Mouse (Mus musculus) adrenal gland (tissue): ENCODE measurements at regions not wholly inside any gene's neighbourhood (a gene's known extent, or its start where the extent isn't known, plus 50 kb on each side); places are given as distances from the start of the nearest gene placed in this dataset.

Experiments
- intact Hi-C: fragments of 180-260 bp; cut with DNase I; formaldehyde crosslinking; loops from one replicate; pipeline ENCODE4 v1.15.1; 2025

- intact Hi-C loops: no loop called here
These were observed 170.2 kb upstream of the Rnf219 start for GRCm38 (mm10) chr14:104692616-104693015.

GRCm38 (mm10) chr14:104688440-104688839 lies 166.0 kb upstream of the Rnf219 start:
- intact Hi-C loops: no loop called here

- intact Hi-C loops: no loop called here
These were observed 154.4 kb upstream of the Rnf219 start for GRCm38 (mm10) chr14:104676810-104677209.

- intact Hi-C loops: no loop called here
These were observed 139.3 kb upstream of the Rnf219 start for GRCm38 (mm10) chr14:104661696-104662095.

GRCm38 (mm10) chr14:104658751-104659150 lies 136.3 kb upstream of the Rnf219 start:
- intact Hi-C loops: no loop called here

- intact Hi-C loops: no loop called here
These were observed 127.5 kb upstream of the Rnf219 start for GRCm38 (mm10) chr14:104649980-104650379.

GRCm38 (mm10) chr14:104644626-104645025 lies 122.2 kb upstream of the Rnf219 start:
- intact Hi-C loops: no loop called here

GRCm38 (mm10) chr14:104642783-104643182 lies 120.3 kb upstream of the Rnf219 start:
- intact Hi-C loops: no loop called here

GRCm38 (mm10) chr14:104639300-104639699 lies 116.9 kb upstream of the Rnf219 start:
- intact Hi-C loops: no loop called here

GRCm38 (mm10) chr14:104611467-104611866 lies 89.0 kb upstream of the Rnf219 start:
- intact Hi-C loops: no loop called here

GRCm38 (mm10) chr14:104610378-104610777 lies 87.9 kb upstream of the Rnf219 start:
- intact Hi-C loops: no loop called here

- intact Hi-C loops: no loop called here
These were observed 72.4 kb upstream of the Rnf219 start for GRCm38 (mm10) chr14:104594851-104595250.
